Mouse (Mus musculus) E14TG2a.4 (cell line): Measurements from ENCODE around the gene Arid1a.

Experiments used
- CTCF ChIP-seq: conservative IDR thresholded peaks from 2 replicates; pipeline ENCODE4 v1.5.1; 2014; ENCODE audit warnings: low read length
- NANOG ChIP-seq: IDR thresholded peaks from 2 replicates; pipeline ENCODE4 v1.6.1; 2014; ENCODE audit warnings: borderline replicate concordance, low read length, mixed read lengths
- POU5F1 ChIP-seq: IDR thresholded peaks from 2 replicates; pipeline ENCODE4 v1.6.1; 2014; ENCODE audit warnings: low read length, borderline replicate concordance

DNA sequence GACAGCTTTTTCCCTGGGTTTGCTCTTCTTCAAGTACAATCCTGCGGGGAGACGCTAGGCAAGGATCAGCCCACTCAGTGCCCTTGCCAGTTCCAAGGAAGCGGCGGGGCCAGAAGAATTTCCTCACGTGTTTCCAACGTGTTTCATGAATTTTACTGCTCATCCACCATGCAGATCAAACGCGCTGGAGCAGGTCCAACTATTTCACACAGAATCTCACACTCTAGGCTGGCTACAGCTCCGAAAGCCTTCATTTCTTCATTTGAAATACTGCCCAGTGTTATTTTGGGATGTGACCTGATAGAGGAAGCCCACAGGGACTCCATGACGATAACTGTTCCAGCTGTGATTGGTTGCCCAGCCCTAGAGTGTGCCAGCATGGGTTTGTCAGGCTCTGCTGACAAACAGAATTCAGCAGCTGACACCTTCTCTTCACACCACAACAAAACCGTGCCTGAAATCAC, 55.6 kb downstream of the Arid1a start:
- TF ChIP-seq CTCF, result no peak
- no peak for TF ChIP-seq POU5F1
- TF ChIP-seq NANOG, result no peak
